In genomic region chr19:37311426-37311825, GRCm38 (mm10) we compare ENCODE assay signal across 20 mouse cellular contexts. TPM values are rescaled to one million over a fixed set of nuclear protein-coding genes. Genes with fewer than 3 reads are reported as not detected.
DNase-seq lines count a peak whose midpoint lies in the region.
"Had no signal": no experiment of that assay in that cellular context is flagged by ENCODE, and none has a peak within 500 bp of the region (broad histone marks: within the 10 kb centered on the region; RNA-seq: fewer than 3 reads in every experiment).

No protein-coding gene starts in this region.

- 92% methylated on average over 6 of the region's 6 CpGs for WGBS in midbrain, embryonic 10.5 days

- H3K27me3 ChIP-seq in midbrain, embryonic 10.5 days (ENCODE audit: low read depth, poor library complexity, severe bottlenecking), result no peaks in the 10 kb centered on the region
- H3K27me3 ChIP-seq: embryonic facial prominence, embryonic 12.5 days; embryonic facial prominence, embryonic 15.5 days; forebrain, embryonic 15.5 days; hindbrain, embryonic 12.5 days; hindbrain, embryonic 15.5 days; Patski had no signal

- H3K36me3 ChIP-seq in midbrain, embryonic 10.5 days, result peaks cover 44% of the 10 kb centered on the region

- no peak overlapping the region for H3K27ac ChIP-seq in midbrain, embryonic 10.5 days (replicated peaks)
- H3K27ac ChIP-seq: embryonic facial prominence, embryonic 12.5 days; embryonic facial prominence, embryonic 15.5 days; forebrain, embryonic 15.5 days; gastrocnemius, adult 2 months; hindbrain, embryonic 12.5 days; hindbrain, embryonic 15.5 days had no signal

- no peaks in the 10 kb centered on the region for H3K4me1 ChIP-seq in midbrain, embryonic 10.5 days
- H3K4me1 ChIP-seq: embryonic facial prominence, embryonic 12.5 days; embryonic facial prominence, embryonic 15.5 days; forebrain, embryonic 15.5 days; hindbrain, embryonic 12.5 days; hindbrain, embryonic 15.5 days had no signal

- no peak overlapping the region for H3K4me3 ChIP-seq in midbrain, embryonic 10.5 days
- H3K4me3 ChIP-seq: embryonic facial prominence, embryonic 12.5 days; embryonic facial prominence, embryonic 15.5 days; forebrain, embryonic 15.5 days; gastrocnemius, adult 2 months; hindbrain, embryonic 12.5 days; hindbrain, embryonic 15.5 days had no signal

- peak; percentile 39 to 69 for DNase-seq in layer of hippocampus, adult 18-20 months (ENCODE audit: low spot score in 2 of 2)
- DNase-seq in layer of hippocampus, adult 8-10 months (ENCODE audit: low spot score in 2 of 2), result no peak
- DNase-seq in ES-CJ7 (ENCODE audit: low read depth, low spot score) (peak; percentile 14), R1 (ENCODE audit: low read depth, low spot score) (peak; percentile 62)
- peak; percentile 39 for DNase-seq in telencephalon, adult 2 months (ENCODE audit: low read depth, low spot score)
- no peak for DNase-seq in midbrain, embryonic 10.5 days (ENCODE audit: low spot score)
- DNase-seq: adrenal gland, adult 2 months; adrenal gland, postnatal 14 days; cerebellum, adult 11-12 months; cerebellum, adult 8-10 months; cerebellum, postnatal 10 days; cerebellum, postnatal 36 days; gastrocnemius, adult 2 months; gastrocnemius, postnatal 14 days had no signal

- H3K9me3 ChIP-seq in midbrain, embryonic 10.5 days (replicated peaks), result no peaks in the 10 kb centered on the region
- H3K9me3 ChIP-seq: embryonic facial prominence, embryonic 12.5 days; embryonic facial prominence, embryonic 15.5 days; forebrain, embryonic 15.5 days; hindbrain, embryonic 12.5 days; hindbrain, embryonic 15.5 days had no signal

RNA-seq across cellular contexts. Expression of gene Ide, which starts 26.2 kb away (rescaled TPM):
- total RNA-seq in layer of hippocampus, adult 18-20 months (2021), result 10 to 100 TPM; 54.9 to 56.5 TPM
- total RNA-seq in layer of hippocampus, adult 8-10 months (2022), result 10 to 100 TPM; 35.8 to 69.8 (median 40.3) TPM
- 60.9 and 64.6 TPM in 2 replicates for polyA plus RNA-seq in midbrain, embryonic 10.5 days (2016; fragmentation: Nextera tagmentation; extraction: Ambion mirVana)

Comparison
In these comparisons a context has a peak if more than half of its experiments do, and no peak if none do; other contexts are left out.
1. DNase-seq: peak in layer of hippocampus, adult 18-20 months (2 of 2), ES-CJ7 (single experiment), R1 (single experiment) and telencephalon, adult 2 months (single experiment); none in layer of hippocampus, adult 8-10 months (0 of 2) and midbrain, embryonic 10.5 days (single experiment).